Mouse (Mus musculus) hindbrain, embryonic 12.5 days (tissue): ENCODE measurements around the gene Golga4. TPM values are rescaled to one million over a fixed set of nuclear protein-coding genes. Genes with fewer than 3 reads are reported as not detected.

ENCODE experiments used
- ATAC-seq: fragments of 200-750 bp; cut with Nextera tagmentation; 2 replicates; pipeline ENCODE4 v1.8.0; 2017; ENCODE audit warnings: moderate TSS enrichment; ENCODE audit not compliant: low FRiP score
- H3K27ac ChIP-seq: fragments of 300-500 bp; sonication (generic); 2 replicates; pipeline ENCODE4 v1.5.1; 2016; ENCODE audit warnings: mild to moderate bottlenecking
- H3K27me3 ChIP-seq: fragments of 300-500 bp; sonication (generic); 2 replicates; pipeline ENCODE4 v1.6.1; 2016; ENCODE audit warnings: mild to moderate bottlenecking
- H3K36me3 ChIP-seq: fragments of 300-500 bp; sonication (generic); 2 replicates; pipeline ENCODE4 v1.6.1; 2016; ENCODE audit warnings: mild to moderate bottlenecking
- H3K4me1 ChIP-seq: fragments of 300-500 bp; sonication (generic); 2 replicates; pipeline ENCODE4 v1.6.1; 2016
- H3K4me2 ChIP-seq: fragments of 300-500 bp; sonication (generic); replicated peaks from 2 replicates; pipeline ENCODE4 v1.6.1; 2016; ENCODE audit warnings: mild to moderate bottlenecking
- H3K4me3 ChIP-seq: fragments of 300-500 bp; sonication (generic); 2 replicates; pipeline ENCODE4 v1.5.1; 2016; ENCODE audit warnings: mild to moderate bottlenecking
- H3K9ac ChIP-seq: fragments of 300-500 bp; sonication (generic); 2 replicates; pipeline ENCODE4 v1.6.1; 2016; ENCODE audit warnings: mild to moderate bottlenecking, moderate library complexity
- H3K9me3 ChIP-seq: fragments of 300-500 bp; sonication (generic); replicated peaks from 2 replicates; pipeline ENCODE4 v1.6.1; 2016; ENCODE audit warnings: mild to moderate bottlenecking
- WGBS: fragments of 180-500 bp; shearing (Covaris S2); methylation state at CpG from one replicate; pipeline ENCODE4 v1.1.7; 2016; 5-methylcytosine and 5-hydroxymethylcytosine counted together
- polyA plus RNA-seq: library from polyadenylated mRNA; unstranded; fragments of >200 nt; fragmentation: Nextera tagmentation; extraction: Ambion mirVana; gene quantifications from 2 replicates; pipeline ENCODE4 v1.2.1, GENCODE M21; 2016

The Golga4 gene
- polyA plus RNA-seq, 1 experiment from 2014 or later: 67.5 TPM

- Histone ChIP-seq H3K27ac (no peak overlapping the region), H3K36me3 (no peaks in the 10 kb centered on the region), H3K4me1 (peaks cover 20% of the 10 kb centered on the region), H3K27me3 (no peaks in the 10 kb centered on the region), H3K9ac (no peak overlapping the region), H3K4me3 (no peak overlapping the region), H3K9me3 (no peaks in the 10 kb centered on the region), H3K4me2 (no peak overlapping the region)
- WGBS: 88% methylated on average over 18 of the region's 18 CpGs
- no peak for ATAC-seq
These were observed 116.5 kb downstream of the Golga4 start for GRCm38 (mm10) chr9:118622376-118623166.

DNA sequence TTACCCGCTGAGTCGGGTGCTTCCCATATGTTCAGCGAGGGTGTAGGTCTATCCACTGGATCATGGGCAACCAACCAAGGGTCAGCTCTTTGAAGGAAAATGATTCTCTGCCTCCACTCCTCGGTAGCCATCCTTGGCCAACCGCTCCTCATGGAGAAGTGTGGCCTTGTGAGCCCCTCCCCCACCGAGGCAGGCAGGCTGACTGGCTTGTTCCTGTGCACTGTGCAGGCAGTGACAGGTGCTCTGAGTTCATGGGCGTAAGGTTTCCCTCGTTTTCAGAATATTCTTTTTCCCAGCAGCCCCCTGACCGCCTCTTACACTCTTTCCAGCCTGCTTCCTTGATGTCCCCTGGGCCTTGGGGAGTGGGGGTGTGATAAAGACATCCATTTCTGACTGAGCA is 117.4 kb downstream of the Golga4 start:
- H3K4me1 ChIP-seq: peaks cover 20% of the 10 kb centered on the region
- H3K4me2 ChIP-seq: no peak overlapping the region
- no peaks in the 10 kb centered on the region for H3K27me3 ChIP-seq
- H3K27ac ChIP-seq: no peak overlapping the region
- no peaks in the 10 kb centered on the region for H3K36me3 ChIP-seq
- 62% methylated on average over 9 of the region's 9 CpGs for WGBS
- no peaks in the 10 kb centered on the region for H3K9me3 ChIP-seq
- H3K9ac ChIP-seq: no peak overlapping the region
- H3K4me3 ChIP-seq: no peak overlapping the region
- ATAC-seq: no peak

GRCm38 (mm10) chr9:118624146-118624545 is 118.1 kb downstream of the Golga4 start:
- Histone ChIP-seq H3K36me3 (no peaks in the 10 kb centered on the region), H3K27me3 (no peaks in the 10 kb centered on the region), H3K4me1 (peaks cover 20% of the 10 kb centered on the region), H3K9ac (no peak overlapping the region), H3K9me3 (no peaks in the 10 kb centered on the region), H3K4me3 (no peak overlapping the region), H3K4me2 (no peak overlapping the region), H3K27ac (no peak overlapping the region)
- no peak for ATAC-seq
- WGBS: 42% methylated on average over 7 of the region's 7 CpGs

DNA sequence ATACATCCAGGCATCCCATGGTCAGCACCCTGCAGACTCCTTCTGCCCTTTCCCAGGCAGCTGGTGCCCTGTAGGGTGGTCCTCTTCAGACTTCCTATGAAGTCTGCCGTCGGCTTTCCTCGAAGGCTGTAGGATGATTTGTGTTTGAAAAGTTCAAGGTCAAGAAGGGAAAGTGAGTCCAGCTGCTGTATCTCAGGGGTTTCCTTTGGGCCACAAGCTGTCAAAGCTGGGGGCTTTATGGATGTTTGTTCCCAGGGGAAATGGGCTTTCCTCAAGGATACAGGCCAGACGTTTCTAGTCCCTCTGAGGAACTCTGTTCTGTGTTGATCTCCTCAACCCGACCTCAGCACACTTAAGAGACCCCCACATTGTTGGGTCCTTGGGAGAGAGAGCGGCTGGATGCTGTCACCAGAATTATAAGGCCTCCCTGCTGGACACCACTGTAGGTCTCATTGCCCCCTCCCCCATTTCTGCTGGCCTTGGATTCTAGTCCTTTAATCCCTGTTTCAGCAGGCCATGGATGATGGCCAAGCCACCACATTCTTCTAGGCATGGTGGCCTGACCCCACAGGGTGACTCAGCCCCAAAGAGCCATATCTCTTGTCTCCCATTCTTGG is 123.8 kb downstream of the Golga4 start:
- Histone ChIP-seq H3K27me3 (no peaks in the 10 kb centered on the region), H3K9me3 (no peaks in the 10 kb centered on the region), H3K4me2 (no peak overlapping the region), H3K36me3 (no peaks in the 10 kb centered on the region), H3K9ac (no peak overlapping the region), H3K4me3 (no peak overlapping the region), H3K27ac (no peak overlapping the region), H3K4me1 (peaks cover 5% of the 10 kb centered on the region; the same call in 1 of the 2 replicates)
- WGBS: 53% methylated on average over 6 of the region's 6 CpGs
- no peak for ATAC-seq

Other genes with a start within 250 kb of the Golga4 start
- gene Eomes, start 28.1 kb upstream of the Golga4 start, polyA plus RNA-seq: 0.09 and 0.25 TPM in 2 replicates
- 12.4 and 12.7 TPM in 2 replicates for gene Itga9, start 100.4 kb downstream of the Golga4 start, polyA plus RNA-seq